Mouse (Mus musculus) gastrocnemius, adult 8-10 months (tissue): ENCODE data around the gene Ube2q1. TPM values are rescaled to one million over a fixed set of nuclear protein-coding genes. Genes with fewer than 3 reads are reported as not detected.

ENCODE experiments used
- DNase-seq, 2 experiments: peaks; one replicate each; pipeline ENCODE4 v3.0.0; 2022; ENCODE audit warnings: low spot score in 2 of 2
- total RNA-seq, 4 experiments: library from RNA; stranded (reverse); gene quantifications; 2 replicates each; pipeline ENCODE4 v1.2.4; 2022

The Ube2q1 gene
- total RNA-seq, 4 experiments from 2014 or later: 10.6 to 15.7 (median 12.3) TPM

DNA sequence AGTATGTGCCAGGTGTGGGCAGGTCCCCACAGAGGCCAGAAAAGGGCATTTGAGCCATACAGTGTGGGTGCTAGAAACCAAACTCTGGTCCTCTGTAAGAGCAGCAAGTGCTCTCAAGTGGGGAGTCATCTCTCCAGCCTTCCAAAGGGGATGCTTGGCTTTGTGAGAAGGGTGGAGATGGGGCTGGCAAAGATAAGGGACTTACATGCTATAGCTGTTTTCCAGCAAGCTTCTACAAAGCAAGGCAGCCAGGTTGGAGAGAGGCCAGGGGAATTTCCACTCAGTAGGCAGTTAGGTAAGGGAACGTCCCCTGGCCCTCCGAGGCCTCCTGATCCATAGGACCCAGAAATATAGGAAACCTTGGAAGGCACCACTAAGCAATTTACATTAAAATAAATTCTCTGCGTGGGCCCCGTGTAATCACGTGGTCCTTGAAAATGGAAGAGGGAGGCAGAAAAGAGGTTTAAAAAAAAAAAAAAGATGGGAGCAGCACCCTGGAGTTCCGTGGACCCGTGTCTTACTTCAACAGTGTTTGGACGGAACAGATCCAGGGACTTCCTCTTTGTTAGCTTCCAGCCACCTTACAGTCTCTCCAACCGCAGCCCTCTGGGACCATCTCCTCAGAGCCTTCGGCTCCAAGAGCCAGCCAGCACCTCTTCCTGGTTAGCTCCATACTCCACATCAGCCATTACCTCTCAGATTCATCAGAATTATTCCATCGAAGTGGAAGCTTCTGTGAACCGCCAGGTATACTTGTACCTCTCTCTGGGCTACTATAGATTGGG, 47.1 kb downstream of the Ube2q1 start:
- no peak for DNase-seq

DNA sequence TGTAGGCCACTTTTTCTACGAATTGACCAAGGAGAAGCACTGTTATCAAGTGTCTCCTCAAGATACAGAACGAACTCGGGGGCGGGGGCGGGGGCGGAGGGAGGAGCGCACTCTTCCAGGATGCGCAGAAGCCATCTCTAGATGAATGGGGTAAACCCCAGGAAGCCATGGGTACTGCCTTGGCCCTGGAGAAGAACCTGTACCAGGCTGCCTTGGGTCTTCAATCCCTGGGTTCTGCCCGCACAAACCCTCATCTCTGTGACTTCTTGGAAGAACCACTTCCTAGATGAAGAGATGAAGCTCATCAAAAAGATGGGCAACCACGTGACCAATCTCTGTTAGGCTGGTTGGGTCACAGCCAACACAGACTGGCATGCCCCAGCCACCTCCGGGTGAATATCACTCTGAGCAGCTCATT, 47.7 kb downstream of the Ube2q1 start:
- DNase-seq: no peak

DNA sequence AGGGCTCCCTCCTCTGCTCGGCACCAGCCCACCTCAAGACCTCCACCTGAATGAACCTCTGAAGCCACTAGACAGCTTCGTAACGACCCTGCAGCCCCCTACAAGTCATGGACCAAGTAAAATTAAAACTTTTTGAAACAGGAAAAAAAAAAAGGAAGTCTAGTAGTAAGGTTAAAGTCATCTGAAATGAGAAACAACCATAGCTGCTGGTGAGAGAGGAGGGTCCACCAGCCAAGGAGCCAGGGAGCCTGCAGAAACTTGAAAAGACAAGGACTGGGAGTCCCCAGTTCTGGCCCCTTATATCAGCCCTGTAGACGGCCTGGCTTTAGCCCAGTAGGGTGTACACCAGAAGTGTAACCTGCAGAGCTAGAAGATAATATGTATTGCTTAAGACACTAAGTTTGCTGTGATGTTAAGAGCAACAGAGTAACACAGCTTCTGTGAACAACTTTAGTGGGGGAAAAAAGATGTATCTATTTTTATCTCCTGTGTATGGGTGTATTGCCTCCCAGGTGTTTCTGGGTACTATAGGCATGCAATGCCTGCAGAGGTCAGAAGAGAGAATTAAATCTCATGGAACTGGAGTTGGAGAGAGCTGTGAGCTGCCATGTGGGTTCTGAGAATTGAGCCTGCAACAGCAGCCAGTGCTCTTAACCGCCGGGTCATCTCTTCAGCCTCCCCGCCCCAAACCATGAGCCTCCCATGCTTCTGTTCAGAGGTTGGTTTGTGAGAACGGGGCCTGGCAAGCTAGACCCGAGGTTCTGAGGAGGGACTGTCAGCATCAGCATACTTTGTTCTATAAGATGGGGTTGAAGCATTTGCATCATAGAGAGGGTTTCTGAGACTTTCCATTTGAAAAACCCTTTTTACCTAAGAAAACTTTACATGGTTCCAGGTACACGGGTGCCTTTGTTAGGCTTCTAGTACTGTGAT, 48.4 kb downstream of the Ube2q1 start:
- no peak for DNase-seq

DNA sequence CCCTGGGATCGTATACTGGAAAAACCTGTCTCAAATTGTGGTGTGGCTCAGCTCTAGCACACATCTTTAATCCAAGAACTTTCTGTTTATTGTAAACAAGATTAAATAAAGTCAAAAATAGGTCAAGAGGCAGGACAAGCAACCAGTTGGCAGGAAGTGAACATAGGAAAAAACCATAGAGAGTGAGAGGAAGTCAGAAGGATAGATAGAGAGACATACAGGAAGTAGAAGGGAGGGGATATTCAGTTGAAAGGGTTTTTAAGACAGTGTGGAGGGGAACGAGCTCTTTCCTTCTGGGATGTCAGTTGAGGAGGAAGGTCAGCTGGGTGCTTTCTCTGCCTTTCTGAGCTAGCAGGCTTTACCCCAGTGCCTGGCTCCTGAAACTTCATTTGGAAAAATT, 50.2 kb downstream of the Ube2q1 start:
- DNase-seq: no peak

DNA sequence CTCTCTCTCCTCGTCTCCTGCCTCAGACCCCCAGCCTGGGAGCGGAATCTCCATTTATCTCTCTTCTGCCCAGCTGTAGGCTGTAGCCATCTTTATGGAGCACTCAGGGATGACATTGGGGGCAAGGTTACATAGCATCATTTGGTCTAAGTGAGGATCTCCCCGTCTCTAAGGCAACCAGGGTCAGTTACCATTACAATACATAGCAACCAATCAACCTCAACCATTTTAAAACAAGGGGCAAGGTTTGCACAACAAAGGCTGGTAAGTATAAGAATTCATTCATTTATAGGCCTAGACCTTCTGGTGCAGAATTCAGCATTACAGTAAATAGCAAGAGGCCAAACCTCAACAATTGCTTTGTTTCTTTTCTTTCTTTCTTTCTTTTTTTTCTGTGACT, 52.9 kb downstream of the Ube2q1 start:
- no peak for DNase-seq

DNA sequence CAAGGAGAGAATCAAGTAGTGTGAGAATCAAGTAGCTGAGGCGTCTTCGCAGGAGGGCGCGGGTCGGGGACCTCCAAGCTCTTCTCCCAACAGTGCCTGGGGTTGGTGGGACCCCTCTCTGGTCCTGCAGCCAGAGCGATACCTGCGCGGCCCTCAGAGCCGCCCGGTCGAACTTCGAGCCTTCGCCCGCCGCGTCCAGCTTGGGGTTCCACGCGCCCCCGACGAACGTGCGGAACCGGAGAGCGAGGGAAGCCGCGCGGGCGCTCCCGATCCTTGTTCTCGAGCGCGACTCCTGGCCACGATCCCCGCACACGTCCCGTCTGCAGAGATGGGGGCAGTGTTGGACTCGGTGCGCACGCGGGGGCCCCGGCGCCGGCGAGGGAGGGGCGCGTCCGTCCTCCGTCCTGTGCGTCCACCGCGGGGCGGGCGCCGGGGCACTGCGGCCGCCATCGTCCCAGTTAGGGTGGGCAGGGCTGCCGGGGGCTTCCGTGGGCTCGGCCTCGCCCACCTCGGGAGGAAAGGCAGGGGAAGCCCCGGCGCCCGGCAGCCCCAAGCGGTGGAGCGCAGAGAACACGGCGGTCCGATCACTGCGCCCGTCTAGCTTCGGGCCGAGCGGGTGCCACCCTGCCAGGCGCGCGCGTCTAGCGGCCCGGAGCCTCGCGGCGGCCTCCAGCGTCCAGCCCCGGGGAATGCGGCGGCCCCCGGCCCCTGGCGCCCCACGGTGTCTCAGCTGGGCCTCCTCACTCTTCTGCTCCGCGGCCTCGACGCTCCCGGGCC, 57.6 kb downstream of the Ube2q1 start, which contains the start of gene She:
She (plus strand) TSS at position 556 of the 777 bp plus-strand sequence.
- no peak for DNase-seq

Other genes with a start within 250 kb of the Ube2q1 start
- 1 to 10 TPM; 1.4 to 2.2 (median 1.8) TPM for gene Adar, start 58.6 kb upstream of the Ube2q1 start, total RNA-seq
- gene Chrnb2, start 9.0 kb upstream of the Ube2q1 start, total RNA-seq: under 1 TPM; 0.09 to 0.27 (median 0.15) TPM
- gene She, start 57.8 kb downstream of the Ube2q1 start, total RNA-seq: 1 to 10 TPM; 2.8 to 3.8 (median 3.3) TPM
- 10 to 100 TPM in 1 of 4 experiments, 1 to 10 TPM in 3; 1.6 to 11.5 (median 2.8) TPM for gene Il6ra, start 139.6 kb downstream of the Ube2q1 start, total RNA-seq
- gene Atp8b2, start 189.9 kb downstream of the Ube2q1 start, total RNA-seq: 1 to 10 TPM; 3.3 to 6.0 (median 4.3) TPM
- 10 to 100 TPM; 47.1 to 65.2 (median 51.5) TPM for gene Hax1, start 225.2 kb downstream of the Ube2q1 start, total RNA-seq